Mouse (Mus musculus): ENCODE results near the gene Tectb. TPM values are rescaled to one million over a fixed set of nuclear protein-coding genes. Genes with fewer than 3 reads are reported as not detected.

Tectb gene
- polyA plus RNA-seq (2017; shearing (Covaris generic)): 1.7 TPM

DNA sequence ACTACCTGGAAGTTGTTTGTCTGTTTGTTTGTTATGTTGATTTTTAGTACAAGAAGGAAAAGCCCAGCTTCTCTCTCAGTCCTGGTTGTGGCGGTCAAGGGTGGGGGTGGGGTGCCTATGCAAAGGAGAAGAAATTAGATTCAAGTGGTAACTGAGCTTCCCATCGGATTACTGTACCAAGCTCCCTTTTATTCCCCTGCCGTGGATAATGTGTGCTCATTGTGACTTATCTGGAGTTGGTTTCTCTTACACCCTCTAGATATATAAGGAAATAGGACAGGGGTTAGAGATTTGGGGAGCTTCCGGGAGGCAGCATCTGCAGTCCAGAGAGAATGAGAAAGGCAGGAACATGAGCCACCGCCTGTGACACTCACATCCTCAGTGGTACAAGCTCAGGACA, at the start of gene Tectb:
Tectb (plus strand) TSS at position 301 of the 400 bp plus-strand sequence.

GRCm38 (mm10) chr19:55241186-55241645, 60.7 kb downstream of the Tectb start, which contains the start of gene Gucy2g:
Gene Gucy2g (minus strand): TSS chr19:55241236.

Other genes with a start within 250 kb of the Tectb start
- gene Gpam, start 53.5 kb upstream of the Tectb start, polyA plus RNA-seq (2017; shearing (Covaris generic)): 5.2 TPM
- not detected for gene Gucy2g, start 60.5 kb downstream of the Tectb start, polyA plus RNA-seq (2017; shearing (Covaris generic))
- gene Acsl5, start 71.2 kb downstream of the Tectb start, polyA plus RNA-seq (2017; shearing (Covaris generic)): 97.1 TPM
- 39.0 TPM for gene Zdhhc6, start 135.3 kb downstream of the Tectb start, polyA plus RNA-seq (2017; shearing (Covaris generic))
- gene Vti1a, start 135.6 kb downstream of the Tectb start, polyA plus RNA-seq (2017; shearing (Covaris generic)): 50.5 TPM